ENCODE assay signal across 18 mouse cellular contexts in the genomic region with DNA sequence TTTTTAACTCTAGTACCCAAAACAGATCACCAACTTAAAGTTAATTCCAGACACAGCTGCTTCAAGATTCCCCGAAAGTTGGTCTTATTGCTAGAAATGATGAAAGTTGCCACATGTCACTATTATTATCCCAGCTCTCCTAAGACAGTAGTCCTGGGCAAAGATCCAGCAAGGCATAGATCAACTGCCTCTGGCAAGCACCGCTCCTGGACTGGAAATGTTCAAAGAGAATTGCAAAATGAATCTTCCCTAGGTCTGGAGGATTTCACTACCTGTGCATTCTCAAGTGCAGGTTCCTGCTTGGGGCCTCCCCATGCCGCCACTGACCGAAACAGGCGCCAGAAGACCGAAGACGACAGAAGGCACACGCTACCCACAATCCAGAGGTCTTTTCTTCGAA. TPM values are rescaled to one million over a fixed set of nuclear protein-coding genes. Genes with fewer than 3 reads are reported as not detected.
A peak's percentile ranks its signal among the peaks of the same experiment; 100 is the strongest.
DNase-seq lines count a peak whose midpoint lies in the region; ATAC-seq and TF ChIP-seq lines count a peak whose summit lies in the region.
"Had no signal": no experiment of that assay in that cellular context is flagged by ENCODE, and none has a peak within 500 bp of the region (broad histone marks: within the 10 kb centered on the region; RNA-seq: fewer than 3 reads in every experiment).

No protein-coding gene starts in this region.

- no peaks in the 10 kb centered on the region for H3K4me1 ChIP-seq in kidney, embryonic 16.5 days (ENCODE audit: insufficient read depth, low read length)
- H3K4me1 ChIP-seq: embryonic facial prominence, embryonic 13.5 days had no signal

- H3K27ac ChIP-seq in kidney, embryonic 16.5 days (ENCODE audit: low read length) = no peak overlapping the region
- H3K27ac ChIP-seq in left cerebral cortex, adult 2 months = no peak overlapping the region
- H3K27ac ChIP-seq: embryonic facial prominence, embryonic 13.5 days had no signal

- no peak for TF ChIP-seq CTCF in left cerebral cortex, adult 2 months (IDR thresholded peaks at IDR 0.05)

- DNase-seq in gastrocnemius, postnatal 10 days = peak; percentile 9
- no peak for DNase-seq in gastrocnemius, postnatal 4 days (ENCODE audit: low spot score in 2 of 2)
- DNase-seq in kidney, postnatal 14 days = peak; percentile 35
- DNase-seq in adrenal gland, adult 8-10 months = peak; percentile 39
- DNase-seq in fat pad, adult 2 months (ENCODE audit: extremely low read depth, low read depth, low spot score) = peak; percentile 58
- no peak for DNase-seq in left cerebral cortex, adult 2 months (ENCODE audit: extremely low spot score in 1 of 2, low spot score in 2 of 2)
- DNase-seq: cerebellum, postnatal 25 days had no signal

- H3K4me3 ChIP-seq in kidney, embryonic 16.5 days (ENCODE audit: low read length) = no peak overlapping the region
- H3K4me3 ChIP-seq in left cerebral cortex, adult 2 months = no peak overlapping the region
- H3K4me3 ChIP-seq: embryonic facial prominence, embryonic 13.5 days had no signal

- H3K9me3 ChIP-seq in kidney, embryonic 16.5 days (ENCODE audit: low read length) = no peaks in the 10 kb centered on the region
- H3K9me3 ChIP-seq: embryonic facial prominence, embryonic 13.5 days had no signal

- no peaks in the 10 kb centered on the region for H3K27me3 ChIP-seq in kidney, embryonic 16.5 days (ENCODE audit: insufficient read depth, low read length)
- H3K27me3 ChIP-seq: embryonic facial prominence, embryonic 13.5 days had no signal

- H3K36me3 ChIP-seq in kidney, embryonic 16.5 days (ENCODE audit: insufficient read depth, low read length) = no peaks in the 10 kb centered on the region
- H3K36me3 ChIP-seq: embryonic facial prominence, embryonic 13.5 days had no signal

- intact Hi-C loops in left cerebral cortex, adult 2 months (cut with DNase I) = no loop called here

- no peak overlapping the region for H3K4me2 ChIP-seq in kidney, embryonic 16.5 days (replicated peaks; ENCODE audit: low read depth, low read length)
- H3K4me2 ChIP-seq: embryonic facial prominence, embryonic 13.5 days; liver, embryonic 11.5 days had no signal

- ATAC-seq in kidney, embryonic 16.5 days (ENCODE audit: low FRiP score, low TSS enrichment) = no peak
- ATAC-seq: forebrain, embryonic 16.5 days had no signal

- no peak overlapping the region for H3K9ac ChIP-seq in kidney, embryonic 16.5 days (replicated peaks; ENCODE audit: low read length)
- H3K9ac ChIP-seq: embryonic facial prominence, embryonic 13.5 days had no signal

- WGBS in kidney, embryonic 16.5 days = 90% methylated on average over 9 of the region's 9 CpGs

RNA-seq across cellular contexts. Expression of gene Mylk4, which starts 7.9 kb away (rescaled TPM):
- 100 to 1,000 TPM; 132 to 148 TPM for total RNA-seq in gastrocnemius, postnatal 10 days (2021)
- 100 to 1,000 TPM; 214 to 236 TPM for total RNA-seq in gastrocnemius, postnatal 4 days (2021)
- polyA plus RNA-seq in kidney, embryonic 16.5 days (2015; fragmentation: Nextera tagmentation; extraction: Ambion mirVana) = 0.21 and 0.34 TPM in 2 replicates
- under 1 TPM in 1 of 4 experiments, not detected in 3; 0.05 TPM for total RNA-seq in adrenal gland, adult 8-10 months (2022)
- total RNA-seq in left cerebral cortex, adult 2 months (2021) = under 1 TPM; 0.07 to 0.16 TPM
- total RNA-seq: megakaryocyte, adult 5-6 weeks; MEL; monocyte, adult 5-6 weeks; neutrophil, adult 5-6 weeks had no signal
- polyA plus RNA-seq: forebrain, embryonic 16.5 days; intestine, embryonic 14.5 days had no signal

RNA-seq across cellular contexts. Expression of gene Wrnip1, which starts 25.9 kb away (rescaled TPM):
- 10 to 100 TPM; 13.0 to 16.4 TPM for total RNA-seq in gastrocnemius, postnatal 10 days (2021)
- total RNA-seq in gastrocnemius, postnatal 4 days (2021) = 10 to 100 TPM; 24.8 to 26.7 TPM
- 19.7 and 21.1 TPM in 2 replicates for polyA plus RNA-seq in kidney, embryonic 16.5 days (2015; fragmentation: Nextera tagmentation; extraction: Ambion mirVana)
- total RNA-seq in adrenal gland, adult 8-10 months (2022) = 10 to 100 TPM; 33.1 to 50.4 (median 42.2) TPM
- total RNA-seq in left cerebral cortex, adult 2 months (2021) = 10 to 100 TPM; 57.0 to 63.4 TPM

RNA-seq across cellular contexts. Expression of gene D930007J09Rik, which starts 26.8 kb away (rescaled TPM):
- total RNA-seq in gastrocnemius, postnatal 10 days (2021) = not detected
- under 1 TPM in 1 of 2 experiments, not detected in 1; 0.83 TPM for total RNA-seq in gastrocnemius, postnatal 4 days (2021)
- polyA plus RNA-seq in kidney, embryonic 16.5 days (2015; fragmentation: Nextera tagmentation; extraction: Ambion mirVana) = not detected in 2 replicates
- total RNA-seq in adrenal gland, adult 8-10 months (2022) = under 1 TPM in 1 of 4 experiments, not detected in 3; 0.75 TPM
- total RNA-seq in left cerebral cortex, adult 2 months (2021) = not detected
- total RNA-seq: left cerebral cortex, adult 8-10 months; megakaryocyte, adult 5-6 weeks; monocyte, adult 5-6 weeks; neutrophil, adult 5-6 weeks had no signal
- polyA plus RNA-seq: embryonic facial prominence, embryonic 13.5 days; forebrain, embryonic 16.5 days; intestine, embryonic 14.5 days; liver, embryonic 11.5 days; thymus, postnatal 0 days had no signal

Comparison
In these comparisons a context has a peak if more than half of its experiments do, and no peak if none do; other contexts are left out.
1. DNase-seq: peak in gastrocnemius, postnatal 10 days (single experiment), kidney, postnatal 14 days (single experiment), adrenal gland, adult 8-10 months (single experiment) and fat pad, adult 2 months (single experiment); none in gastrocnemius, postnatal 4 days (0 of 2) and left cerebral cortex, adult 2 months (0 of 2).
2. RNA of gene Mylk4, which starts 7.9 kb away (total RNA-seq): 214 to 236 TPM in gastrocnemius, postnatal 4 days and 132 to 148 TPM in gastrocnemius, postnatal 10 days; 0.07 to 0.16 TPM in left cerebral cortex, adult 2 months and 0.05 TPM in adrenal gland, adult 8-10 months; every median in the first group is over 100 times any median in the second.